Comparison of ENCODE assay signal across 8 mouse cellular contexts in genomic region chr5:150289611-150290010, GRCm38 (mm10).
DNase-seq lines count a peak whose midpoint lies in the region; TF ChIP-seq lines count a peak whose summit lies in the region.

No protein-coding gene starts in this region.

- intact Hi-C loops in left cerebral cortex, adult 2 months (cut with DNase I): no loop called here
- intact Hi-C loops in left cerebral cortex, postnatal 36 days (cut with DNase I): loop anchor here (5.0 kb wide), 1 partner anchor 57 kb away; no protein-coding TSS in a partner anchor

- H3K27ac ChIP-seq in left cerebral cortex, adult 2 months: no peak overlapping the region
- H3K27ac ChIP-seq in bone marrow, adult 2 months (ENCODE audit: control insufficient read depth, insufficient read depth, low read depth, low read length, poor library complexity): no peak overlapping the region

- TF ChIP-seq POLR2A in bone marrow, adult 2 months (IDR thresholded peaks at IDR 0.05; ENCODE audit: borderline replicate concordance, control insufficient read depth, low read depth, low read length): no peak

- TF ChIP-seq CTCF in left cerebral cortex, adult 2 months (IDR thresholded peaks at IDR 0.05): peak; percentile 47
- TF ChIP-seq CTCF in bone marrow, adult 2 months (IDR thresholded peaks at IDR 0.05; ENCODE audit: control insufficient read depth, insufficient read depth, low read length): peak; percentile 64

- H3K4me1 ChIP-seq in bone marrow, adult 2 months (ENCODE audit: control insufficient read depth, insufficient read depth, low read length): no peaks in the 10 kb centered on the region; the same call in 1 of the 2 replicates

- no peak overlapping the region for H3K4me3 ChIP-seq in left cerebral cortex, adult 2 months
- no peak overlapping the region for H3K4me3 ChIP-seq in bone marrow, adult 2 months (replicated peaks; ENCODE audit: control insufficient read depth, low read depth, low read length)

- peak; percentile 24 for DNase-seq in embryo, embryonic 10.5 days (ENCODE audit: low spot score)
- DNase-seq in embryo, embryonic 10 days (ENCODE audit: low spot score): no peak
- DNase-seq in left cerebral cortex, adult 2 months (ENCODE audit: extremely low spot score in 1 of 2, low spot score in 2 of 2): no peak
- no peak for DNase-seq in left cerebral cortex, postnatal 36 days (ENCODE audit: low spot score in 2 of 2)
- peak; percentile 58 to 66 for DNase-seq in layer of hippocampus, postnatal 14 days (ENCODE audit: low spot score in 2 of 2)
- peak; percentile 40 for DNase-seq in thymus, postnatal 0 days (ENCODE audit: low spot score)
- no peak for DNase-seq in frontal cortex, postnatal 25 days (ENCODE audit: low spot score in 2 of 2)

- WGBS in bone marrow, adult 2 months: 61% methylated on average over 8 of the region's 8 CpGs

Comparison
In these comparisons a context has a peak if more than half of its experiments do, and no peak if none do; other contexts are left out.
1. DNase-seq: peak in embryo, embryonic 10.5 days (single experiment), layer of hippocampus, postnatal 14 days (2 of 2) and thymus, postnatal 0 days (single experiment); none in embryo, embryonic 10 days (single experiment), left cerebral cortex, adult 2 months (0 of 2), left cerebral cortex, postnatal 36 days (0 of 2) and frontal cortex, postnatal 25 days (0 of 2).